Mouse (Mus musculus) heart, adult 2 months (tissue): ENCODE results near the gene Zcchc14. TPM values are rescaled to one million over a fixed set of nuclear protein-coding genes. Genes with fewer than 3 reads are reported as not detected.

Experiments used
- DNase-seq, 2 experiments: peaks; one replicate each; pipeline ENCODE4 v3.0.0; 2021
- H3K27ac ChIP-seq: fragments of 200-600 bp; 2 replicates; pipeline ENCODE4 v1.8.1; 2022
- H3K27me3 ChIP-seq: fragments of 200-500 bp; 2 replicates; pipeline ENCODE4 v1.6.1; 2012; ENCODE audit warnings: mild to moderate bottlenecking, low read length, inconsistent platforms, mixed read lengths; ENCODE audit not compliant: control insufficient read depth, insufficient read depth
- H3K36me3 ChIP-seq: fragments of 200-500 bp; 2 replicates; pipeline ENCODE4 v1.6.1; 2012; ENCODE audit warnings: low read length, inconsistent platforms; ENCODE audit not compliant: control insufficient read depth, insufficient read depth
- H3K4me1 ChIP-seq: fragments of 200-500 bp; 2 replicates; pipeline ENCODE4 v1.6.1; 2011; ENCODE audit warnings: low read length; ENCODE audit not compliant: control insufficient read depth, insufficient read depth
- H3K4me3 ChIP-seq: fragments of 200-600 bp; 2 replicates; pipeline ENCODE4 v1.8.1; 2022
- H3K79me2 ChIP-seq: fragments of 200-500 bp; replicated peaks from 2 replicates; pipeline ENCODE4 v1.6.1; 2012; ENCODE audit warnings: mild to moderate bottlenecking, inconsistent platforms, low read length, moderate library complexity, mixed read lengths; ENCODE audit not compliant: control insufficient read depth, insufficient read depth
- H3K9ac ChIP-seq: fragments of 200-500 bp; 2 replicates; pipeline ENCODE4 v1.6.1; 2012; ENCODE audit warnings: low read depth, mild to moderate bottlenecking, control low read depth, inconsistent platforms, low read length, mixed read lengths
- CTCF ChIP-seq: fragments of 200-600 bp; IDR thresholded peaks from 2 replicates; pipeline ENCODE4 v1.8.1; 2022; ENCODE audit warnings: antibody characterized with exemption, mild to moderate bottlenecking, moderate library complexity
- EP300 ChIP-seq: fragments of 200-500 bp; IDR thresholded peaks from 2 replicates; pipeline ENCODE4 v1.6.1; 2011; ENCODE audit warnings: low read depth, low read length, control low read depth; ENCODE audit not compliant: insufficient read depth
- POLR2A ChIP-seq: fragments of 200-500 bp; IDR thresholded peaks from 2 replicates; pipeline ENCODE4 v1.6.1; 2011; ENCODE audit warnings: mild to moderate bottlenecking, low read depth, low read length, control low read depth; ENCODE audit not compliant: insufficient read depth
- WGBS: fragments of 180-500 bp; shearing (Covaris S2); methylation state at CpG from one replicate; pipeline ENCODE4 v1.1.7; 2018; 5-methylcytosine and 5-hydroxymethylcytosine counted together
- intact Hi-C: fragments of 180-260 bp; cut with DNase I; formaldehyde crosslinking; loops from one replicate; pipeline ENCODE4 v1.15.1; 2025
- polyA plus RNA-seq: library from polyadenylated mRNA; depleted of rRNA; stranded (reverse); fragments of >200 nt; gene quantifications from 2 replicates; pipeline ENCODE4 v1.2.3, GENCODE M21; 2012
- total RNA-seq, 2 experiments: library from RNA; stranded (reverse); gene quantifications; 2 replicates each; pipeline ENCODE4 v1.2.3; 2021

Gene Zcchc14
- total and polyA plus RNA-seq, 3 experiments = 17.6 to 30.0 (median 28.5) TPM

GRCm38 (mm10) chr8:121680896-121681295 is 28.2 kb upstream of the Zcchc14 start:
- intact Hi-C loops = loop anchor here (5.0 kb wide), 1 partner anchor 34 kb away; no protein-coding TSS in a partner anchor
- H3K4me3 ChIP-seq = no peak overlapping the region
- H3K79me2 ChIP-seq = no peaks in the 10 kb centered on the region
- TF ChIP-seq EP300 = no peak
- H3K36me3 ChIP-seq = no peaks in the 10 kb centered on the region
- no peaks in the 10 kb centered on the region for H3K27me3 ChIP-seq
- no peak overlapping the region for H3K27ac ChIP-seq
- 48% methylated on average over 4 of the region's 4 CpGs for WGBS
- H3K4me1 ChIP-seq = peaks cover 2% of the 10 kb centered on the region; the same call in 1 of the 2 replicates
- H3K9ac ChIP-seq = no peak overlapping the region
- DNase-seq = no peak

- intact Hi-C loops = no loop called here
Measured at GRCm38 (mm10) chr8:121678696-121679095, 26.0 kb upstream of the Zcchc14 start.

DNA sequence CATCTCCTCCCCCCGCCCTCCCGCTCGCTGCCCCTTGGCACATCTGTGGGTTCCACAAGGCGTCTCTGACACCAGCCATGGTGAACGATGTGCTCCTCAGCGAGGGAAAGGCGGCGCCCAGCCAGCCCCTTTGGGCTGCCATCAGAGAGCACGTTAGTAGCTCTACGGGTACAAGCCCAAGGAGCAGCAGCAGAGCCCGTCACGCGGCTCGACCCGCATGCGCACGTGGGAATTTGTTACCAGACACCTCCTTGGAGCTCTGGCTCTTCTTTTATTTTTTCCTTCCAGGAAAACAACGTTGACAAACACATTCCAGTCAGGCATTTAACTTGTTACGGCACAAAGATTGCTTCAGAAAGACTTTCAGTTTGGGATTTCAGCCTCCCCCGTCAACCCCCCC is 23.0 kb upstream of the Zcchc14 start:
- H3K36me3 ChIP-seq = no peaks in the 10 kb centered on the region
- WGBS = 41% methylated on average over 20 of the region's 20 CpGs
- intact Hi-C loops = no loop called here
- H3K27me3 ChIP-seq = no peaks in the 10 kb centered on the region
- H3K4me3 ChIP-seq = no peak overlapping the region
- no peaks in the 10 kb centered on the region for H3K79me2 ChIP-seq
- TF ChIP-seq POLR2A (no peak), CTCF (no peak), EP300 (no peak)
- no peak overlapping the region; the same call in 1 of the 2 replicates for H3K27ac ChIP-seq
- 0 out of 2 replicates have a peak, but pooled peaks cover 2% of the 10 kb centered on the region for H3K4me1 ChIP-seq
- H3K9ac ChIP-seq = no peak overlapping the region
- DNase-seq = peak; percentile 56 to 61

More at GRCm38 (mm10) chr8:121678696-121679095, 26.0 kb upstream of the Zcchc14 start:
- Histone ChIP-seq H3K27ac (no peak overlapping the region), H3K4me3 (no peak overlapping the region), H3K27me3 (no peaks in the 10 kb centered on the region), H3K4me1 (0 out of 2 replicates have a peak, but pooled peaks cover 2% of the 10 kb centered on the region), H3K79me2 (no peaks in the 10 kb centered on the region), H3K36me3 (no peaks in the 10 kb centered on the region), H3K9ac (no peak overlapping the region)
- TF ChIP-seq POLR2A (no peak), EP300 (no peak), CTCF (no peak)
- WGBS = 68% methylated on average over 5 of the region's 5 CpGs
- DNase-seq = no peak

- TF ChIP-seq POLR2A (no peak), EP300 (no peak), CTCF (no peak)
- H3K4me3 ChIP-seq = no peak overlapping the region
- 45% methylated on average over 3 of the region's 3 CpGs for WGBS
- H3K4me1 ChIP-seq = 0 out of 2 replicates have a peak, but pooled peaks cover 2% of the 10 kb centered on the region
- H3K27ac ChIP-seq = no peak overlapping the region
- no peaks in the 10 kb centered on the region for H3K27me3 ChIP-seq
- DNase-seq = no peak
- H3K9ac ChIP-seq = no peak overlapping the region
- intact Hi-C loops = no loop called here
- H3K36me3 ChIP-seq = no peaks in the 10 kb centered on the region
- H3K79me2 ChIP-seq = no peaks in the 10 kb centered on the region
Measured at GRCm38 (mm10) chr8:121675161-121675560, 22.5 kb upstream of the Zcchc14 start.

GRCm38 (mm10) chr8:121674524-121674923 is 21.8 kb upstream of the Zcchc14 start:
- Histone ChIP-seq H3K27me3 (no peaks in the 10 kb centered on the region), H3K9ac (no peak overlapping the region), H3K4me3 (no peak overlapping the region), H3K36me3 (no peaks in the 10 kb centered on the region), H3K79me2 (no peaks in the 10 kb centered on the region), H3K4me1 (0 out of 2 replicates have a peak, but pooled peaks cover 2% of the 10 kb centered on the region), H3K27ac (no peak overlapping the region)
- no peak for TF ChIP-seq EP300
- TF ChIP-seq CTCF = peak; percentile 72
- no peak for DNase-seq
- intact Hi-C loops = loop anchor here (5.0 kb wide), 1 partner anchor 72 kb away; no protein-coding TSS in a partner anchor
- 63% methylated on average over 5 of the region's 5 CpGs for WGBS

GRCm38 (mm10) chr8:121673917-121674316 is 21.2 kb upstream of the Zcchc14 start:
- no peak for DNase-seq
- Histone ChIP-seq H3K4me3 (no peak overlapping the region), H3K36me3 (no peaks in the 10 kb centered on the region), H3K27ac (no peak overlapping the region), H3K79me2 (no peaks in the 10 kb centered on the region), H3K27me3 (no peaks in the 10 kb centered on the region), H3K4me1 (peaks cover 6% of the 10 kb centered on the region), H3K9ac (no peak overlapping the region)
- 69% methylated on average over 5 of the region's 5 CpGs for WGBS
- no peak for TF ChIP-seq CTCF
- no peak for TF ChIP-seq EP300
- no peak for TF ChIP-seq POLR2A
- intact Hi-C loops = loop anchor here (5.0 kb wide), 1 partner anchor 72 kb away; no protein-coding TSS in a partner anchor
